Mouse (Mus musculus) kidney, postnatal 0 days (tissue): ENCODE data around the gene B4galnt3. TPM values are rescaled to one million over a fixed set of nuclear protein-coding genes. Genes with fewer than 3 reads are reported as not detected.

ENCODE experiments used
- ATAC-seq: fragments of 200-750 bp; cut with Nextera tagmentation; replicated peaks from 2 replicates; pipeline ENCODE4 v1.8.0; 2017; ENCODE audit warnings: low read depth, moderate number of reproducible peaks, moderate TSS enrichment, moderate library complexity; ENCODE audit not compliant: low FRiP score
- DNase-seq: peaks from one replicate; pipeline ENCODE4 v3.0.0-alpha.2; 2016; ENCODE audit warnings: low spot score
- H3K27ac ChIP-seq: fragments of 300-500 bp; sonication (generic); 2 replicates; pipeline ENCODE4 v1.5.1; 2014; ENCODE audit warnings: mild to moderate bottlenecking
- H3K27me3 ChIP-seq: fragments of 300-500 bp; sonication (generic); 2 replicates; pipeline ENCODE4 v1.6.1; 2014; ENCODE audit warnings: low read length, mixed read lengths; ENCODE audit not compliant: insufficient read depth
- H3K36me3 ChIP-seq: fragments of 300-500 bp; sonication (generic); 2 replicates; pipeline ENCODE4 v1.6.1; 2014; ENCODE audit warnings: low read length, mixed read lengths; ENCODE audit not compliant: insufficient read depth
- H3K4me1 ChIP-seq: fragments of 300-500 bp; sonication (generic); replicated peaks from 2 replicates; pipeline ENCODE4 v1.6.1; 2014; ENCODE audit warnings: antibody characterized with exemption, low read length, mixed read lengths; ENCODE audit not compliant: insufficient read depth
- H3K4me2 ChIP-seq: fragments of 300-500 bp; sonication (generic); 2 replicates; pipeline ENCODE4 v1.6.1; 2014; ENCODE audit warnings: mild to moderate bottlenecking, low read length, moderate library complexity, mixed read lengths
- H3K4me3 ChIP-seq: fragments of 300-500 bp; sonication (generic); replicated peaks from 2 replicates; pipeline ENCODE4 v1.5.1; 2014; ENCODE audit warnings: low read depth, low read length
- H3K9ac ChIP-seq: fragments of 300-500 bp; sonication (generic); 2 replicates; pipeline ENCODE4 v1.6.1; 2014; ENCODE audit warnings: low read depth, low read length
- H3K9me3 ChIP-seq: fragments of 300-500 bp; sonication (generic); replicated peaks from 2 replicates; pipeline ENCODE4 v1.6.1; 2016; ENCODE audit warnings: low read length, inconsistent platforms, mixed read lengths
- CTCF ChIP-seq: IDR thresholded peaks from 2 replicates; pipeline ENCODE4 v1.5.1; 2016; ENCODE audit warnings: antibody characterized with exemption, low read depth, mild to moderate bottlenecking, moderate library complexity
- WGBS: fragments of 180-500 bp; shearing (Covaris S2); extraction: QIAGEN DNeasy Blood & Tissue Kit; methylation state at CpG from one replicate; pipeline ENCODE4 v1.1.7; 2014; 5-methylcytosine and 5-hydroxymethylcytosine counted together
- polyA plus RNA-seq: library from polyadenylated mRNA; unstranded; fragments of >200 nt; fragmentation: Nextera tagmentation; extraction: Ambion mirVana; gene quantifications from 2 replicates; pipeline ENCODE4 v1.2.1, GENCODE M21; 2015

The B4galnt3 gene
- polyA plus RNA-seq, 1 experiment from 2014 or later, result 2.5 TPM

GRCm38 (mm10) chr6:120318303-120318940, 24.1 kb upstream of the B4galnt3 start:
- no peak overlapping the region for H3K9ac ChIP-seq
- H3K9me3 ChIP-seq, result no peaks in the 10 kb centered on the region
- DNase-seq, result no peak
- no peaks in the 10 kb centered on the region for H3K4me1 ChIP-seq
- no peak overlapping the region for H3K27ac ChIP-seq
- no peaks in the 10 kb centered on the region for H3K36me3 ChIP-seq
- no peak for TF ChIP-seq CTCF
- no peak for ATAC-seq
- 73% methylated on average over 11 of the region's 11 CpGs for WGBS
- no peaks in the 10 kb centered on the region for H3K27me3 ChIP-seq
- H3K4me2 ChIP-seq, result no peak overlapping the region
- H3K4me3 ChIP-seq, result no peak overlapping the region

GRCm38 (mm10) chr6:120312443-120312842, 18.1 kb upstream of the B4galnt3 start:
- WGBS, result 67% methylated on average over 5 of the region's 5 CpGs
- Histone ChIP-seq H3K27me3 (no peaks in the 10 kb centered on the region), H3K4me3 (no peak overlapping the region), H3K4me2 (no peak overlapping the region), H3K27ac (no peak overlapping the region), H3K9ac (no peak overlapping the region), H3K9me3 (no peaks in the 10 kb centered on the region), H3K4me1 (no peaks in the 10 kb centered on the region), H3K36me3 (no peaks in the 10 kb centered on the region)
- TF ChIP-seq CTCF, result no peak
- DNase-seq, result no peak
- ATAC-seq, result no peak

- no peaks in the 10 kb centered on the region for H3K9me3 ChIP-seq
- no peak overlapping the region for H3K4me2 ChIP-seq
- no peaks in the 10 kb centered on the region for H3K27me3 ChIP-seq
- no peak for TF ChIP-seq CTCF
- H3K36me3 ChIP-seq, result no peaks in the 10 kb centered on the region
- no peak for ATAC-seq
- no peaks in the 10 kb centered on the region for H3K4me1 ChIP-seq
- WGBS, result 38% methylated on average over 3 of the region's 3 CpGs
- no peak overlapping the region for H3K27ac ChIP-seq
- H3K4me3 ChIP-seq, result no peak overlapping the region
- H3K9ac ChIP-seq, result no peak overlapping the region
- no peak for DNase-seq
Measured at GRCm38 (mm10) chr6:120309787-120310186, 15.4 kb upstream of the B4galnt3 start.

GRCm38 (mm10) chr6:120309338-120309737, 15.0 kb upstream of the B4galnt3 start:
- no peaks in the 10 kb centered on the region for H3K9me3 ChIP-seq
- TF ChIP-seq CTCF, result no peak
- H3K4me2 ChIP-seq, result no peak overlapping the region
- H3K9ac ChIP-seq, result no peak overlapping the region
- WGBS, result 62% methylated on average over 9 of the region's 9 CpGs
- no peak overlapping the region for H3K4me3 ChIP-seq
- H3K4me1 ChIP-seq, result no peaks in the 10 kb centered on the region
- no peaks in the 10 kb centered on the region for H3K27me3 ChIP-seq
- H3K27ac ChIP-seq, result no peak overlapping the region
- no peak for DNase-seq
- H3K36me3 ChIP-seq, result no peaks in the 10 kb centered on the region
- no peak for ATAC-seq

GRCm38 (mm10) chr6:120306859-120307594, 12.7 kb upstream of the B4galnt3 start:
- Histone ChIP-seq H3K4me3 (no peak overlapping the region), H3K9me3 (no peaks in the 10 kb centered on the region), H3K9ac (no peak overlapping the region), H3K27ac (no peak overlapping the region), H3K4me2 (no peak overlapping the region), H3K27me3 (no peaks in the 10 kb centered on the region), H3K4me1 (no peaks in the 10 kb centered on the region; the same call in 1 of the 2 replicates), H3K36me3 (no peaks in the 10 kb centered on the region)
- DNase-seq, result no peak
- TF ChIP-seq CTCF, result no peak
- ATAC-seq, result no peak
- WGBS, result 81% methylated on average over 3 of the region's 3 CpGs

- H3K9me3 ChIP-seq, result no peaks in the 10 kb centered on the region
- H3K9ac ChIP-seq, result no peak overlapping the region
- 12% methylated on average over 16 of the region's 16 CpGs for WGBS
- TF ChIP-seq CTCF, result peak; percentile 56
- H3K4me3 ChIP-seq, result no peak overlapping the region
- H3K27ac ChIP-seq, result no peak overlapping the region
- H3K27me3 ChIP-seq, result no peaks in the 10 kb centered on the region
- DNase-seq, result peak; percentile 61
- ATAC-seq, result no peak
- peak overlapping the region; percentile 46 for H3K4me2 ChIP-seq
- no peaks in the 10 kb centered on the region; the same call in 1 of the 2 replicates for H3K4me1 ChIP-seq
- no peaks in the 10 kb centered on the region for H3K36me3 ChIP-seq
Measured at GRCm38 (mm10) chr6:120302755-120303316, 8.5 kb upstream of the B4galnt3 start.
